Mouse (Mus musculus) midbrain, postnatal 0 days (tissue): ENCODE results near the gene Aurkb. TPM values are rescaled to one million over a fixed set of nuclear protein-coding genes. Genes with fewer than 3 reads are reported as not detected.

ENCODE experiments used
- ATAC-seq: fragments of 200-750 bp; cut with Nextera tagmentation; 2 replicates; pipeline ENCODE4 v1.8.0; 2017; ENCODE audit warnings: moderate number of reproducible peaks, mild to moderate bottlenecking, moderate TSS enrichment, moderate library complexity; ENCODE audit not compliant: low FRiP score
- DNase-seq: peaks from one replicate; pipeline ENCODE4 v3.0.0-alpha.2; 2015; ENCODE audit warnings: low spot score
- H3K27ac ChIP-seq: fragments of 300-500 bp; sonication (generic); 2 replicates; pipeline ENCODE4 v1.5.1; 2014; ENCODE audit warnings: low read depth, mild to moderate bottlenecking, low read length, mixed read lengths
- H3K27me3 ChIP-seq: fragments of 300-500 bp; sonication (generic); 2 replicates; pipeline ENCODE4 v1.6.1; 2014; ENCODE audit warnings: low read length, control low read depth, mixed read lengths; ENCODE audit not compliant: insufficient read depth
- H3K36me3 ChIP-seq: fragments of 300-500 bp; sonication (generic); 2 replicates; pipeline ENCODE4 v1.6.1; 2014; ENCODE audit warnings: low read length, control low read depth, mixed read lengths; ENCODE audit not compliant: insufficient read depth
- H3K4me1 ChIP-seq: fragments of 300-500 bp; sonication (generic); 2 replicates; pipeline ENCODE4 v1.6.1; 2014; ENCODE audit warnings: mild to moderate bottlenecking, control low read depth, antibody characterized with exemption, low read length, mixed read lengths; ENCODE audit not compliant: insufficient read depth
- H3K4me2 ChIP-seq: fragments of 300-500 bp; sonication (generic); 2 replicates; pipeline ENCODE4 v1.6.1; 2014; ENCODE audit warnings: low read depth, mild to moderate bottlenecking, low read length, mixed read lengths; ENCODE audit not compliant: poor library complexity, severe bottlenecking
- H3K4me3 ChIP-seq: fragments of 300-500 bp; sonication (generic); 2 replicates; pipeline ENCODE4 v1.5.1; 2014; ENCODE audit warnings: low read depth, mild to moderate bottlenecking, low read length, moderate library complexity
- H3K9ac ChIP-seq: fragments of 300-500 bp; sonication (generic); replicated peaks from 2 replicates; pipeline ENCODE4 v1.6.1; 2014; ENCODE audit warnings: mild to moderate bottlenecking, low read length, moderate library complexity, mixed read lengths; ENCODE audit not compliant: poor library complexity, severe bottlenecking
- H3K9me3 ChIP-seq: fragments of 300-500 bp; sonication (generic); 2 replicates; pipeline ENCODE4 v1.6.1; 2016; ENCODE audit warnings: low read length, control low read depth
- CTCF ChIP-seq: IDR thresholded peaks from 2 replicates; pipeline ENCODE4 v1.5.1; 2016; ENCODE audit warnings: antibody characterized with exemption, mild to moderate bottlenecking
- WGBS: fragments of 180-500 bp; shearing (Covaris S2); extraction: QIAGEN DNeasy Blood & Tissue Kit; methylation state at CpG from one replicate; pipeline ENCODE4 v1.1.7; 2014; 5-methylcytosine and 5-hydroxymethylcytosine counted together
- polyA plus RNA-seq: library from polyadenylated mRNA; unstranded; fragments of >200 nt; fragmentation: Nextera tagmentation; extraction: Ambion mirVana; gene quantifications from 2 replicates; pipeline ENCODE4 v1.2.1, GENCODE M21; 2015
- total RNA-seq: library from RNA; depleted of rRNA; stranded (reverse); fragments of >200 nt; gene quantifications from 2 replicates; pipeline ENCODE4 v1.2.3, GENCODE M21; 2014

Aurkb gene
- total and polyA plus RNA-seq, 2 experiments from 2014 or later = 6.9 TPM

DNA sequence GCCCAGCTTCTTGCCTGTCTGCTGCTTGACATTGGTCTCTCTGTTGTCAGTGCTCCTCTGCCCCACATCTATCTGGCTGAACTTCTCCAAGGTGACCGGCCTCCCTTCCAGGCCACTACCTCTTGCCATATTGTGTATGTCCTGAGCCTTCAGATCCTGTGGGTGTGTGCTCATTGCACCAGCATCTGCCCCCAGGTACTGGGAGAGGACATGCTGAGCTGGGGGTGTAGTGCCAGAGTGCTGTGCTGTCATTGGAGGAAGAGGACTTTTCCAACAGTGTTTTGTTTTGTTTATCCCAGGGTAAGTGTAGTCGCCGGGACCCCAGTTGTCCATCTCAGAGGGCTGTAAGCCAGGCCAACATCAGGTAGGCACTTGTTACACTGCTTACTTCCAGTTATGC is 10.9 kb upstream of the Aurkb start:
- Histone ChIP-seq H3K36me3 (peaks cover 34% of the 10 kb centered on the region), H3K9ac (no peak overlapping the region), H3K27me3 (no peaks in the 10 kb centered on the region), H3K4me3 (no peak overlapping the region), H3K9me3 (no peaks in the 10 kb centered on the region), H3K4me1 (peaks cover 12% of the 10 kb centered on the region), H3K4me2 (no peak overlapping the region), H3K27ac (no peak overlapping the region)
- TF ChIP-seq CTCF = no peak
- ATAC-seq (no peak), DNase-seq (no peak)
- 87% methylated on average over 3 of the region's 3 CpGs for WGBS

DNA sequence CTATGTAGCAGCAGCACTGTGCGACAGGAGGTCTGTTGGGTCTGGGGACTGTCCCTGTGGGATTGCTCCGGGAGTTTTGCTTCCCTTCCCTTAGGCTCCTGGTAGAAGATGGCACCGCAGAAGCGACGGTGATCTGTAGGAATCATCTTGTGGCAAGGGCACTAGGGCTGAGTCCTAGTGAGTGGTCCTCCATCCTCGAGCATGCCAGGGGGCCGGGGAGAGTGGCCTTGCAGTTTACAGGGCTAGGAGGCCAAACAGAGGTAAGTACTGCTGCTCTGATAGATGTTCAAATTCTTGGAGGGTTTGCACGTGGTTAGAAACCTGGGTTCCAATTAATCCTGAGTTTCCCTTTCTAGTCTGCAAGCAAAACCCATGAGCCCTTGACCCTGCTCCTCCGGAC is 10.0 kb upstream of the Aurkb start:
- no peak for DNase-seq

DNA sequence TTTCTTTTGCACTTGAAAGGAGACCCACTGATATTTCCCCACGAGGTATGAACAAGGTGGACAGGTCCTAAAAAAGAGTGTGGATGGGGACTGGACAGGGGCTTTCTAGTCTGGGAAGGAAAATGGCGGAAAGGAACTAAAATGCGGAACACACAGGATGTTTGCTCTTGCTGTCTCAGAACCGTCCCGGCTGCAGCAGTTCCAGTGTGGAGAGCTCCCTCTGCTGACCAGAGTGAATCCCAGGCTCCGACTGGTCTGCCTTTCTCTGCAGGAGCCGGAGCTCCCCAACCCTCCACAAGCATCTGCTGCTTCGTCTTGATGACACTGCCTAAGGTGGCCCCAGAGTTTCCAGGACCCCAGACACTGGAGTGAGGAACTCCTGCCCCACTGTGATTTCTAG is 9.6 kb upstream of the Aurkb start:
- Histone ChIP-seq H3K9ac (0 out of 2 replicates have a peak overlapping the region, but pooled peaks have one; percentile 29), H3K9me3 (no peaks in the 10 kb centered on the region), H3K27ac (peak overlapping the region; percentile 70), H3K4me2 (peak overlapping the region; percentile 51), H3K4me3 (no peak overlapping the region), H3K36me3 (peaks cover 26% of the 10 kb centered on the region), H3K4me1 (peaks cover 12% of the 10 kb centered on the region), H3K27me3 (no peaks in the 10 kb centered on the region)
- peak; percentile 79 for TF ChIP-seq CTCF
- ATAC-seq = 0 out of 2 replicates have a peak, but pooled peaks have one; percentile 17
- 5% methylated on average over 8 of the region's 8 CpGs for WGBS
- peak; percentile 91 for DNase-seq

More for the DNA sequence above, 10.0 kb upstream of the Aurkb start:
- Histone ChIP-seq H3K4me3 (no peak overlapping the region), H3K4me1 (peaks cover 12% of the 10 kb centered on the region), H3K36me3 (peaks cover 30% of the 10 kb centered on the region), H3K9me3 (no peaks in the 10 kb centered on the region), H3K27ac (peak overlapping the region; percentile 70; the same call in 1 of the 2 replicates), H3K27me3 (no peaks in the 10 kb centered on the region), H3K9ac (0 out of 2 replicates have a peak overlapping the region, but pooled peaks have one; percentile 29), H3K4me2 (0 out of 2 replicates have a peak overlapping the region, but pooled peaks have one; percentile 51)
- no peak for TF ChIP-seq CTCF
- WGBS = 75% methylated on average over 9 of the region's 9 CpGs
- ATAC-seq = no peak

DNA sequence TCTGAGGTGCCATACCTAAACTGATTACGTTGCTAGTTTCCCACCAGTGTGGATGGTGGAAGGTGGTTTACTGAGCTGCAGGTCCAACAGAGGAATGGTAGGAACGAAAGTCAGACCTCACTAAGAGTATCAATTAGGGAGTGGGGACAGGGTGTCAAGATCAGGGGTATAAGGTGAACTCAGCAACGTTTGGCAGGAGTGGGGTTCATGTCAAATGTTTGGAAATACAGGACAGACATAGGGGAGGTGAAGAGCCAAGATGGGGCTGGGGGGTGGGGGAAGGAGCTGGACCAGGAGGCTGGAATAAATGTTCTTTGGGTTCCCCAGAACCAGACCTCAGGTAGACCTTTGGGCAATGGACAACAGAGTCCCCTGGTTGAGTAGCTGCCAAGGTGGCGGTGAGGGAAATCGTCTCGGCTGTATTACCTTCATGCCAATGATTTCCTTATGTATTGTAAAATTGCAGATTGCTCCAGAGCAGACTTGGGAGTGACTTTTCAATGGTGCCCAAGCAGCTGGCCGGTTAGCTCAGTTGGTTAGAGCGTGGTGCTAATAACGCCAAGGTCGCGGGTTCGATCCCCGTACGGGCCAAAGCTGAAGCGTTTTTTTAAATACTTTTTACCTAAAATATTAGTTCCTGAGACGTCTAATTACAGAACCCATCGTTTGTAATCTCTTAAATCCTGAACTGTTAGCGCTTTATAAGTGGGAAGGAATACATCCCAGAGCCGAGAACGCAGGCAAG is 8.8 kb upstream of the Aurkb start:
- Histone ChIP-seq H3K36me3 (peaks cover 18% of the 10 kb centered on the region), H3K27ac (peak overlapping the region; percentile 84), H3K4me3 (peak overlapping the region; percentile 63), H3K9ac (peak overlapping the region; percentile 72), H3K4me1 (peaks cover 12% of the 10 kb centered on the region), H3K27me3 (no peaks in the 10 kb centered on the region), H3K4me2 (peak overlapping the region; percentile 51), H3K9me3 (no peaks in the 10 kb centered on the region)
- TF ChIP-seq CTCF = no peak
- DNase-seq (peak; percentile 88), ATAC-seq (no peak)
- WGBS = 9% methylated on average over 20 of the region's 20 CpGs

DNA sequence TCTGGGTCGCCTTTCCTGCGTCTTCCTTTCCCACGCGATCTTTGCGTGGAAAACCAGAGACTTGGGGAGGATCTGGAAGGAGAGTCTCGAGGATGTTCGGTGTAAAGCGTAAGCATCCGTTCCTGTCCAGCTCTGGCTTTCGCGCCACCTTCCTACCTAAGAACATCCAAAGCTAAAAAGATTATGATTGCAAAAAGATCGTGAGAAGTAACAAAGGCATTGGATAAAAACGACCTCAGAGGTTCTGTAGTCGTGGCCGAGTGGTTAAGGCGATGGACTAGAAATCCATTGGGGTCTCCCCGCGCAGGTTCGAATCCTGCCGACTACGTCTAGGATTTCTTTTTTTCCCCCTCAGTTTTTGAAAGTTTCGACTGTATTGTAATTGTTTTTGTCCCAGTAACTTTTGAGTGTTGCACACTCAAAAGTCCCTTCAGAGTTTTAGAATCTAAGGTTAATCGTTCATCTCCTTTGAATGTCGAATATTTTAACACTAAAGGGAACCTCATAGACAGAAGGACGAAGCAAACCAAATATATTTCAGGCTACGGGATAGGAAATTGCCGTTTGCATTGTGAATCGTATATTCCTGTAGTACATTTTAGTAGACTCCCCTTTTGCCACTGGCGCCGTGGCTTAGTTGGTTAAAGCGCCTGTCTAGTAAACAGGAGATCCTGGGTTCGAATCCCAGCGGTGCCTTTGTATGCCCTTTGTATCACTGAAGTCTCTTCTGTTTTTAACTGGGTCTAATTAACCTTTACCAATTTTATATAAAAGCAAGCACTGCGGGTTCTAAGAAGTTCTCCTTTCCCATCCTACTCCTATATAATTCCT is 8.0 kb upstream of the Aurkb start:
- no peak for TF ChIP-seq CTCF
- H3K36me3 ChIP-seq = peaks cover 14% of the 10 kb centered on the region
- no peak for ATAC-seq
- DNase-seq = peak; percentile 88
- H3K4me2 ChIP-seq = peak overlapping the region; percentile 51
- WGBS = under 1% methylated on average over 34 of the region's 34 CpGs
- H3K27me3 ChIP-seq = no peaks in the 10 kb centered on the region
- peaks cover 12% of the 10 kb centered on the region for H3K4me1 ChIP-seq
- no peaks in the 10 kb centered on the region for H3K9me3 ChIP-seq
- H3K4me3 ChIP-seq = peak overlapping the region; percentile 63
- peak overlapping the region; percentile 72 for H3K9ac ChIP-seq
- H3K27ac ChIP-seq = peak overlapping the region; percentile 84
